Mouse (Mus musculus) C2C12 (cell line): ENCODE data around the gene Mobp. TPM values are rescaled to one million over a fixed set of nuclear protein-coding genes. Genes with fewer than 3 reads are reported as not detected.
A peak's percentile ranks its signal among the peaks of the same experiment; 100 is the strongest.

Source experiments
- H3K27me3 ChIP-seq: one replicate; pipeline ENCODE4 v1.6.1; 2011; ENCODE audit not compliant: control insufficient read depth, insufficient read depth, insufficient read length
- H3K36me3 ChIP-seq: one replicate; pipeline ENCODE4 v1.6.1; 2011; ENCODE audit not compliant: control insufficient read depth, insufficient read depth
- H3K4me3 ChIP-seq: one replicate; pipeline ENCODE4 v1.5.1; 2011; ENCODE audit warnings: mild to moderate bottlenecking, control low read depth; ENCODE audit not compliant: poor library complexity, insufficient read depth, severe bottlenecking
- H3K79me2 ChIP-seq: one replicate; pipeline ENCODE4 v1.6.1; 2011; ENCODE audit not compliant: control insufficient read depth, insufficient read depth
- H3K79me3 ChIP-seq: one replicate; pipeline ENCODE4 v1.6.1; 2011; ENCODE audit warnings: low read depth, control low read depth
- H3ac ChIP-seq: one replicate; pipeline ENCODE3; 2011; ENCODE audit warnings: low read depth; ENCODE audit not compliant: control insufficient read depth, insufficient read length
- CEBPB ChIP-seq: IDR thresholded peaks from one replicate; pipeline ENCODE4 v1.6.1; 2011; ENCODE audit warnings: low read depth, mild to moderate bottlenecking, control low read depth, moderate library complexity
- CTCF ChIP-seq: IDR thresholded peaks from one replicate; pipeline ENCODE4 v1.5.1; 2011; ENCODE audit not compliant: control insufficient read depth, insufficient read depth, insufficient read length
- FOSL1 ChIP-seq: IDR thresholded peaks from one replicate; pipeline ENCODE4 v1.8.0; 2011; ENCODE audit warnings: mild to moderate bottlenecking, low read length; ENCODE audit not compliant: poor library complexity, insufficient read depth, severe bottlenecking
- MAX ChIP-seq: IDR thresholded peaks from one replicate; pipeline ENCODE4 v1.6.1; 2011; ENCODE audit warnings: mild to moderate bottlenecking, control low read depth
- MYOD1 ChIP-seq: IDR thresholded peaks from one replicate; pipeline ENCODE4 v1.6.1; 2011; ENCODE audit warnings: low read depth; ENCODE audit not compliant: control insufficient read depth, insufficient read length
- MYOG ChIP-seq: IDR thresholded peaks from one replicate; pipeline ENCODE4 v1.6.1; 2011; ENCODE audit not compliant: control insufficient read depth, insufficient read length; ENCODE audit errors: extremely low read depth
- USF1 ChIP-seq: IDR thresholded peaks from one replicate; pipeline ENCODE4 v1.6.1; 2011; ENCODE audit warnings: low read depth, mild to moderate bottlenecking, control low read depth, moderate library complexity
- polyA plus RNA-seq: library from polyadenylated mRNA; unstranded; fragments of >200 nt; fragmentation: generic; extraction: Trizol; gene quantifications from one replicate; pipeline ENCODE4 v1.2.1, GENCODE M21; 2012; ENCODE audit warnings: missing spikeins

Gene Mobp
- polyA plus RNA-seq, 1 experiment: not detected

- Histone ChIP-seq H3K79me2 (no peaks in the 10 kb centered on the region), H3ac (no peak overlapping the region)
Measured at GRCm38 (mm10) chr9:120178813-120179212, 29.3 kb downstream of the Mobp start.

DNA sequence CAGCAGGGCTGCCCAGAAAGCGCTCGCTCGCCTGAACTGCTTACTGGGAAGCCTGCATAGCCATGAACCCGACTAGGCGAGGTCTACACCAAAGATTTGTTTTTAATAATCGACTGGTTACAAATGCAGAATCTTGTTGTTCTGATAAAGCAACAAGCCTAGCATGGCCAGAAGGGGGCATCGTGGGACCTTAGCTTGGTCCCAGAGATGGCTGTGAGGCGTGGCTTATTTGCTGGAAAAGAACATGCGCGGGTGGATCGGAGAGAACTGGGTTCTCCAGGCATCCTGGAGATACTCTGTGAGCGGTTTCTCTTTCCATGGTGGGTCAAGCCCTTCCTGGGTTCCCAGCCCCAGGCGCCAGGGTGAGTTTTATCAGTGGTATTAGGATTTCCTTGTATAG is 35.0 kb downstream of the Mobp start:
- Histone ChIP-seq H3K36me3 (no peaks in the 10 kb centered on the region), H3K4me3 (no peak overlapping the region), H3K27me3 (peaks cover 26% of the 10 kb centered on the region), H3K79me2 (no peaks in the 10 kb centered on the region), H3K79me3 (no peaks in the 10 kb centered on the region), H3ac (no peak overlapping the region)
- TF ChIP-seq CTCF (no peak), MYOG (no peak), USF1 (no peak), CEBPB (no peak), MAX (no peak), MYOD1 (no peak), FOSL1 (no peak)

More at GRCm38 (mm10) chr9:120178813-120179212, 29.3 kb downstream of the Mobp start:
- no peak for TF ChIP-seq CEBPB
- TF ChIP-seq CTCF: no peak
- TF ChIP-seq FOSL1: no peak
- TF ChIP-seq MYOD1: no peak
- TF ChIP-seq MAX: no peak
- no peak for TF ChIP-seq MYOG
- TF ChIP-seq USF1: no peak
- Histone ChIP-seq H3K36me3 (no peaks in the 10 kb centered on the region), H3K79me3 (no peaks in the 10 kb centered on the region), H3K4me3 (no peak overlapping the region), H3K27me3 (peaks cover 47% of the 10 kb centered on the region)

DNA sequence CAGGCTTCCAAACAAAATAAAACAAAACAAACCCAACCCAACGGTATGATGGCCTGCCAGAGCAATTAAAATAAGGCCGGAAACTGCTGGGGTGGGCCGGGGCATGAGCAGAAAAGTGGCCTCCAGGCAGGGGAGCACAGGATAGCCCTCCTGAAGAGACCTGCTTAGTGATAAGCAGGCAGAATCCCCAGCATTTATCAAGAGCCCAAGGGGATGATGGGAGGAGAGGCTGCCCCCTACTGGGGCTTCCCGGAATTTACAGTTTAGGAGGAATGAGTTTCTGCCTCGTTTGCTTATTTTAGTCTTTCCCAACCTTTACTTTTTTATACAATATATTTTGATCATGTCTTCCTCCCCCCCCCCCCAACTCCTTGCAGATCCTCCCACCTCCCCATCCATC is 37.3 kb downstream of the Mobp start:
- H3K27me3 ChIP-seq: peaks cover 20% of the 10 kb centered on the region
- no peaks in the 10 kb centered on the region for H3K36me3 ChIP-seq
- H3K79me2 ChIP-seq: no peaks in the 10 kb centered on the region
- H3ac ChIP-seq: no peak overlapping the region
- TF ChIP-seq FOSL1 (no peak), MYOG (no peak), MYOD1 (no peak), CEBPB (no peak), USF1 (no peak), CTCF (no peak), MAX (no peak)
- H3K4me3 ChIP-seq: no peak overlapping the region
- H3K79me3 ChIP-seq: no peaks in the 10 kb centered on the region

DNA sequence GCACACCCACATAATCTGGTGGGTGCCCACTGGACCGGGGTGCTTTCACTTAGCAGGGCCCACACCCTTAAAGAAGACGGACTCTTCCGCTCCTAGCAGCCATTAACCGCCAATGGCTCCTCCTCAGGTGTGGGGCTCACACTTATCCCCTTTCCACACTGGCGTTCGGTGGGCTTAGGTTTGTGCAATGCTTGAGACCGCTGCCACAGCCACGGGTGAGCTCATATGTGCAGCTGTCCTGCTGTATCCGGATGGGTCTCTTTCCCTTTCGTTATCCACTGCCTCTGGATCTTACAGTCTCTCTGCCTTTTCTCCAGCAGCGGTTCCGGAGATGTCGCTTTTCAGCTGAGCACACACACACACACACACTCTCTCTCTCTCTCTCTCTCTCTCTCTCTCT is 41.4 kb downstream of the Mobp start:
- Histone ChIP-seq H3K27me3 (peaks cover 16% of the 10 kb centered on the region), H3K36me3 (no peaks in the 10 kb centered on the region), H3K79me3 (no peaks in the 10 kb centered on the region), H3K4me3 (no peak overlapping the region), H3K79me2 (no peaks in the 10 kb centered on the region), H3ac (no peak overlapping the region)
- TF ChIP-seq MAX (no peak), CEBPB (no peak), MYOD1 (no peak), FOSL1 (no peak)

- no peaks in the 10 kb centered on the region for H3K79me3 ChIP-seq
Measured at GRCm38 (mm10) chr9:120191362-120192098, 42.0 kb downstream of the Mobp start.

DNA sequence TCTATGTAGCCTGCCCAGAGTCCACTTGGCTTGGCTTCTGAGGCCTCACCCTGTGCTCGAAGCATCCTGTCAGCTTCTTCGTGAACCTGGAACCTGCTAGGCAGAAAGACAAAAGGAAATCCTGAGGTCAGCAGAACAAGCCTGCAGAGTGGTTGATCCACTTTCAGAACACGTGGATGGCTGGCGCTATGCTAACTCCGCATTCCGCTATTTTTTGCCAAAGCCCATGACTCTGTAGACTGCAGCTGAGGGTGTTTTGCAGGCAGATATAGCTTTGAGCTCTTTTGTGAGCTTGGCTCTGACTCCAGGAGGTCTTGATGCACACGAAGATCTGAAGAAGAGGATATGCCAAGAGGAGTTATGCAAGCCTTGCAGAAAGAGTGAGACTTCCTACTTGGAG is 43.2 kb downstream of the Mobp start:
- H3K4me3 ChIP-seq: no peak overlapping the region
- no peak overlapping the region for H3ac ChIP-seq
- TF ChIP-seq USF1: no peak
- TF ChIP-seq MAX: no peak
- TF ChIP-seq FOSL1: no peak
- no peak for TF ChIP-seq CTCF
- TF ChIP-seq CEBPB: no peak
- TF ChIP-seq MYOG: no peak
- TF ChIP-seq MYOD1: no peak
- H3K79me2 ChIP-seq: no peaks in the 10 kb centered on the region
- H3K79me3 ChIP-seq: no peaks in the 10 kb centered on the region
- peaks cover 28% of the 10 kb centered on the region for H3K27me3 ChIP-seq
- no peaks in the 10 kb centered on the region for H3K36me3 ChIP-seq

More at GRCm38 (mm10) chr9:120191362-120192098, 42.0 kb downstream of the Mobp start:
- Histone ChIP-seq H3K79me2 (no peaks in the 10 kb centered on the region), H3K27me3 (peaks cover 22% of the 10 kb centered on the region), H3K36me3 (no peaks in the 10 kb centered on the region), H3K4me3 (no peak overlapping the region), H3ac (no peak overlapping the region)
- TF ChIP-seq CTCF: peak; percentile 3
- no peak for TF ChIP-seq USF1
